Mouse (Mus musculus): Measurements from ENCODE around the gene Rgcc.
A peak's percentile ranks its signal among the peaks of the same experiment; 100 is the strongest.

Gene Rgcc

DNA sequence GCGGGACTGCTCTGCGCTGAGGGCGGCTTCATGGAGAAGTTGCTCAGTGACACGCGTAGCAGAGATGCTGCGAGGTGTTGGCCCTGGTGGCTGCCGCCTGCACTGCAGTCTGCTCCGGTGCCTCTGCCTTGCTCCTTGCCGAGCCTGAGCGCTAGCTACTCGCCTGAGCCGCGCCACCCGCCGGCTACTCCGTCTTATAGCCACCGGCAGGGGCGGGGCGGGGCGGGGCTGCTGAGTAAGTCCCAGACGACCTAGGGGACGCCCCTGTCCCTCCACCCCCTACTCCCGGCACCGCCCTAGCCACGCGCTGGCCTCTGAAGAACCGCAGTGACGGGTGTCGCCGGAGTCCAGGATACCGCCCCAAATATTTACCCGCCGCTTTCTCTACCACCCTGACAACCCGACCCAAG is at the start of gene Rgcc:
Gene Rgcc (minus strand): TSS at position 180 of the 410 bp plus-strand sequence.
- DNase-seq (ENCODE audit: extremely low spot score), result peak; percentile 95

DNA sequence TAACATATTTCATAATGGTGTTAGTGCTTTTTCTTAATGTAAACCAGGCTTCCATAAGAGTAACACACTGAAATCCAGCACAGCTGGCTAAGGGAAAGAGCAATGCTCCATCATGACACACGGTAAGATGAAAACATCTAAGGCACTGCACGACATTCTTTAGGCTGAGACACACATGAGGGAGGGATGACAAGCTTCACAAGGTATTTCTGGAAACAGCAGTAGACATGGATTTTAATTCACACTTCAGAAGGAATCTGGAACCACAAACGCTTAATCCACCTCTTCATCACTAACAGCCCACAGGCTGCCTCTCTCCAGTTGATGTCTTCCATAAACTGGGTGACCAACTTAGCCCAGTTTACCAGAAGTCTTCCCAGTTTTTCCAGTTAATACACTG is 44.9 kb upstream of the Rgcc start:
- DNase-seq (ENCODE audit: extremely low spot score), result no peak

DNA sequence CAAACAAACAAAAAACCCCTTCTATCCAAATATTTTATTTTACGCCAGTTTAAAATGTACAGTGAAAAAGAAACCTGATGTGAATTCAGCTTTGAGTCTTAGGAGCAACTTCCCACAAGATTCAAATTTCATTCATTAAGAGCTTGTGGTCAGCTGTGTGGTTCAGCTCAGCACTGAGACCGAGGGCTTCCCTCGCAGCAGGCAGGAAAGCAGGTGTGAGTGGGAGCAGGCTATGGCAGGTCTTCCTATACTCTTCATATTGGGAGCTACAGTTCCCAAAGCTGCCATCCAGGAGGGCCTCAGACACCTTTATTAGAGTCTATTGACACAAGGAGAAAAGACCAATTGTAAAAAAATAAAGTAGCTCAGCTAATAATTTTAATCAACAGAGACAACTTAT is 34.2 kb upstream of the Rgcc start:
- DNase-seq (ENCODE audit: extremely low spot score), result no peak

DNA sequence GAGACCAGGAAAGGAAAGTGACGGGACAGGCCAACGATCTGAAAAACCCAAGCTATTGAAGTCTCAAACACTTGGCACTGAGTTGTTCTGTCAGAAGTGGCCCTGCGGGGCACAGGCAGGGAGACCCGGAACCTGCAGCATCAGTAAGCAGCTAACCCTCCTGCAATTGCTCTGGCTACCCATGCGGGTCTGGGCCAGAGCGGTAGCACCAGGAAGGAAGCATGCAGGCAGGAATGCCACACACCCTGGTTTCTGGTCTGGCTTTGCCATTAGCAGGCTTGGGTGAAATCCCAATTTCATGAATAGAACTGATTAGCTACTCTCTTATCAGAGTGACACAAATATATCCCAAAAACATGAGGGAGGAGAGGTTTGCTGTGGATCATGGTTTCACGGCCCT is 30.5 kb upstream of the Rgcc start:
- DNase-seq (ENCODE audit: extremely low spot score), result no peak

DNA sequence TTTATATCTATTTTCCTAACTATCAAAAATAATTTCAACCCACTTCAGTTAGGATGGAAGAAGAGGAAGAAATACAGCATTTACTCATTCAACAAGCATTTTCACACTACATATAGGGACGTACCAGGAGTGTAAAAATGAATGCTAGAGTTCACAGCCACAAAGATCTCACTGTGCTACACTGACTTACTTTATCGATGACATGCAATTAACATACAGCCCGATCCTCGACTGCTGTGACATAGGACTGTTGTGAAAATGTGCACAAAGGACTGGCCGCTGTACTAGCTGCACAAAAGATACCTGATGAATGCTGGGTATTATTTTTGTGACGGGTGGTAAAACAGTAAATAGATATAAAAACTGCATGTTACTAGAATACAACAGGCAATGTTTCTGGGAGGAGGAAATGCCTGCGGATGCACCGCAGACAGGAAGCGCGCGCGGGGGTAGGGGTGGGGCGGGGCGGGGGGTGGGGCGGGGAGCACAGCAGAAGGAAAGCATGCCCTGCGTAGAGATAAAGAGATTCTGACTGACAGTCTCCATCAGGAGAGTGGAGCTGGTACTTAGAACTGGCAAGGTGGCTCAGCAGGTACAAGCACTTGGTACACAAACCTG is 29.6 kb upstream of the Rgcc start:
- no peak for DNase-seq (ENCODE audit: extremely low spot score)

DNA sequence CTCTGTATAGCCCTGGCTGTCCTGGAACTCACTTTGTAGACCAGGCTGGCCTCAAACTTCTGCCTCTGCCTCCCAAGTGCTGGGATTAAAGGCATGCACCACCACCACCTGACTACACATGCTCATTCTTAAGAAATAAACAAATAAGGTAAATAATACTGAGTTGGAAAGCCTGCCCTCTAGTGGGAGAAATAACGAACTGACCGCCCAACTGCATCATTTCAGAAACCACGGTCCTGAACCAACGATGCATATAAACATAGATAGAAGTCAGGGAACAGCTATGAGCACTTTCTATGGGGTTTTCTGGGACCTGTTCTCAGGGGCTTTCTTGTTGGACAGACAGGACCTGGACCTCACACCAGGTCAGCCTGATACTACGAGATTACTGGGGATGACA is 25.6 kb upstream of the Rgcc start:
- DNase-seq (ENCODE audit: extremely low spot score), result peak; percentile 29

DNA sequence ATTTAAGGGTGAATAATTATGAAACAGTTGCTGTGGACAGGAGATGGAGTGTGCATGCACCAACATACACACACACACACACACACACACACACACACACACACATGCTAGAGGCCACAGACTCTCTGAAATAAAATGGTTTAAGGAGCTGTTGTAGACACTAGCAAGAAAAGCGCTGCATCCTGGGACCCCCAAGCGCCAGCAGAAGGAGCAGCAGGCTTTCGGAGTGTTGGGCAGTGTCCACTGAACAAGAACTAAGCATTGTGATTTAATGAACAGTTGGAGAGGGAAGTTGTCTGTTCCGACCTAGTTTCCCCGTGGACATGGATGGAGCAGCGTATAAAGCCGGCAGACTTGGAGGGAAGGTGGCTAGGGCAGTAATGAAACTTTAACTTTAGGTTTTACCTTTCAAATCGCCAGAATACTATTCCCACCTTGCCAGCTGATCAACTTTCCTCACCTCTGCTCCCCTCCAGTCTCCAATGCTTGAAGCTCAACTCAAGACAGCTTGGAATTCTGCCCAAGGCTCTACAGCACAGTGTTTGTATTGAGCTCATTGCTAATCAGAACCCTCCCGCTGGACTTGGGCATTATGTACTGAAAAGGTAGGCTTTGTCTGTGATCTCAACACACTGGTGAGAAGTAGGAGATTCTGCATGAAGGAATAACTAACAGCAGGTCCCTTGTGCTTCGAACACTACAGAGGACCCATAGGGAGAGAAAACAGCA is 22.8 kb upstream of the Rgcc start:
- no peak for DNase-seq (ENCODE audit: extremely low spot score)

DNA sequence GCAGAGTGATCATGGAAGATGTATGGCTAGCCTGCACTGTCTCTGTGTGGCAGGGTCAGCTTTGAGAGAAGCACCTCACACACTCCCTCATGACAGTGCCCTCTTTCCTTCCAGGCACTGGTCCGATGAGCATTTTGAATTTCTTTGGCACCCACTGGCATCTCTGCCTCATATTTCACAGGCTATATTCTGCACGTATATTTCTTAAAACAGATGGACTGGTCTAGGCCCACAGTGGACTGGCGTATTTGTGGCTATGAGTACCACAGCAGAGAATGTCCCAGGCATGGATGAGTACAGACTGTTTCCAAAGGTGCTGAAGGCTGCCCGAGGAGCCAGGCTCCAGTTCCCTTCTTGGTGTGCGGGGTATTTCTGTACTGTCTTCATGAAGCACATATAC is 20.4 kb upstream of the Rgcc start:
- no peak for DNase-seq (ENCODE audit: extremely low spot score)

DNA sequence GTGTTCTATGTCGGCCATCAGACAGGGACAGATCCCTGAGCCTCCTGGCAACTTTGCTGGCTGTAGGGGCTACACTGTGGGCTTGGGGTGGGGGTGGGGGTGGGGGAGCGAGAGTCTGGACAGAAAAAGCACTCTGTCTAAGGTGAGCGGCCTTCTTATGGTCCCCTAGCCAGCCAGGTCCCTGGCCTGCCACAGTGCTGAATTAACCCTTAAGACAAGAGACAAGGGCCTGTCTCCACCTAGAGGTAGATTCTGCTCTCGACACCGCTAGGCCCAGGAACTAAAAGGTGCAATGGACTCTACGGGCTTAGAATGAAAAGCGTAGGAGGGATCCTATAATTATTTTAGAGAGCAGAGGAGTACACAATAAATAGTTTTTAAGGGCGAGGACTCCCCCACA is 19.7 kb upstream of the Rgcc start:
- no peak for DNase-seq (ENCODE audit: extremely low spot score)

DNA sequence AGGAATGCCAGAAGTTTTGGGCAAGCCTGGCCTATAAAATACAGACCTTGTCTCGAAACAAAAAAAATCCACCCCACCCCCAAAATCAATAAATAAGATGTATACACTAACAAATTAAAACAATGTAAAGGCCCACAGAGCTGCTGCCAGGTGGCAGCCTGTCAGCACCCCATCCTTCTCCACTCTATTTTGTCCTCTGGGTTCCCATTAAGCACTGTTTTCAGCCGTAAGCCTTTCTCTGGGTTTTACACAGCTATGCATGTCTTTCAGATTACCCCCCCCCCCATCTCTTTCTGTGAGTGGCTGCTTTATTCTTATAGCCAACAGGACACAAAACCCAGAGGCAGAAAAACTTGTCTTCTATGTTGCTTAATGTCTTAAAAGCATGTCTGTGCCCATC is 16.2 kb upstream of the Rgcc start:
- no peak for DNase-seq (ENCODE audit: extremely low spot score)

DNA sequence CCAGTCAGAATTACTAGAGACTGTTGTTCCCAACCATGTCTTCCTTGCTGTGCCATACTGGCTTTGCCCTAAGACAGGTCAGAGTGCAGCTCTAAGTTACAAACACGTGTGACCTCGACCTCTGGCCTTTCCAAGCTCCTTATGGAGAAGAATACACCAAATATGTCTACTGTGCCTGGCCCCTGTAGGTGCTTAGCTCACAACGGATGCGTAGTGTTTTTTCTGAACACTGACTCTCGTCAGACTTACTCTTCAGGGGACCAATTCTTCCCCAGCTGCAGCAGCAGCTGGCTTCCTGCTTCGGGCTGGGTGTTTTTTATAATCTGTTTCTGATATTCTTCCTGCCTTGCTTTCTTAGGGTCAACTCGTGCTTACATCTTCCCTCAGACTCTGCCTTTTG is 14.4 kb upstream of the Rgcc start:
- DNase-seq (ENCODE audit: extremely low spot score), result no peak

DNA sequence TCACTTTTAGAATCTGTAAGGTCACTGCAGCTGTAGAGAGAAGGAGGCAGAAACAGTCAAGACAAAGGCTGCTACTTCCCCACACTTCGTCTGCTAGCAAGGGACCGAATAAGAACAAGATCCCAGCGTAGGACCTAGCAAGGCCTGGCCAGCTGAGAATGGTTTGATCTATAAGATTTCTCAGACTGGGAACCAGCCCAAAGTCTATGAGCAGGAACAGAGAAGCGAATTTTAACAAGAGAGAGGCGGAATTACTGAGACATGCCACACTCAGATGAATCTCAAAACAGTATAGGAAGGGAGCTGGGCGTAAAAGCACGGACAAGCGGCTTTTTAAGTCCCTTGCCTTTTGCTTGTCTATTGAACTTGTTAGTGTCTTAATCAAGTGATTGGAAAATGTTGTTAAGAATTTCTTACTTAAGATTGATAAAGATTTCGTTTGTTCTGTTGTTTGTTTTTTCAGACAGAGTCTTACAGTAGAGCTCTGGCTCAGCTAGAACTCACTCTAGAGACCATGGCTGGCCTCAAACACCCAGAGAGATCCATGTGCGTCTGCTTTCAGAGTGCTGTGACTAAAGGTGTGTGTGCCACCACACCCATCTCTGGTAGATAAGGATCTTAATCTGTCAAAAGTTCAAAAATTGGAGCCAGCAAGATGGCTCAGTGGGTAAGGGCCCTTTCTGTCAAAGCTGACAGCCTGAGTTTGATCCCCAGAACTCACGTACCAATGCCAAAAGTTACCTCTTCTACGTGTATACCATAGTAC is 13.0 kb upstream of the Rgcc start:
- no peak for DNase-seq (ENCODE audit: extremely low spot score)

DNA sequence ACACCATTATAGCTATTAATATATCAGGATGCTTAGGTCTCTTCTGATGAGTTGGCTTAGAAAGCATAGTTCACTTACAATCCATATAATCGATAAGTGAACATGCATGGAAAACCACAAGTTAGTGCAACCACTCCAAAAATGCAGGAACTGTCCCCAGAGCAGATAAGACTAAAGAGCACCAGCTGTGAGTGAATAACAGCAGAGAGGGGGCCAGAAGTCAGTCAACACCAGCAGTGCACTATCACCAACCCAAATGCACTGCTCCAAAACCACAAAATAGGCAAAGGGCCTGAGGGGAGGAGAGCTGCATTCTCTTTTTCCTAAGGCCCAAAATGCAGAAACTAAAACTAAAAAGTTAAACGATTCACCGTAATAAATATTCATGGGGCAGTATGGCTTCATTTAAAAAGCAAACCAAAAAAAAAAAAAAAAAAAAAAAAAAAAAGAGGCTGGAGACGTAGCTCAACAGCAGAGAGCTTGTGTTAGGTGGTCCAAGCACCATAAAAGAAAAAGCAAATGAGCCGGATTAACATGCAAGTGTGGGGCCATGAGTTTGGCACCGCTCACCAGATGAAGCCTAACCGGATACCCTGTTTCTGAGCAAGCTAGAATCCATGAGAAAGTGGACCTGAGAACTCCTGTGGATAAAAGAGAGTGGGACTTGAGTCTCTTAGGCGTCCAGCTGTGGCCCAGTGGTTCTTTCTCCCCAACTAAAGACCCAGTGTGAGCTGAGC is 12.2 kb upstream of the Rgcc start:
- DNase-seq (ENCODE audit: extremely low spot score), result no peak

DNA sequence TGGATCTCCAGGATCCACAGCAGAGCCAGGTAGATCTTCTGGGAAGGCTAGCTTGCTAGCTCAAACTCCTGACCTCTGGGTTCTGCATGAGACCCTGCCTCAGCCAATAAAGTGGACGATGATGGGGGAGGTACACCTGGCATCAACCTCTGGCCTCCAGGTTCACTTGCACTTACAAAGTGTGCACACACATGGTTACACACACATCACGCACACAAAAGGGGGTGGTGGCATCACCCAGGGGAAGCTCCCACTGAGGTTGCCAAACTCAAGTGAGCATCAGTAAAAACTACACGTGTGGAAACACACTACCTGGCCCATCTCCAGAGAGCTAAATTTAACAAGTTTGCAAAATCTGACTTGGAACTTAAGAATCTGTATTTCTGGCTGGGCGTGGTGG is 11.3 kb upstream of the Rgcc start:
- DNase-seq (ENCODE audit: extremely low spot score), result no peak

DNA sequence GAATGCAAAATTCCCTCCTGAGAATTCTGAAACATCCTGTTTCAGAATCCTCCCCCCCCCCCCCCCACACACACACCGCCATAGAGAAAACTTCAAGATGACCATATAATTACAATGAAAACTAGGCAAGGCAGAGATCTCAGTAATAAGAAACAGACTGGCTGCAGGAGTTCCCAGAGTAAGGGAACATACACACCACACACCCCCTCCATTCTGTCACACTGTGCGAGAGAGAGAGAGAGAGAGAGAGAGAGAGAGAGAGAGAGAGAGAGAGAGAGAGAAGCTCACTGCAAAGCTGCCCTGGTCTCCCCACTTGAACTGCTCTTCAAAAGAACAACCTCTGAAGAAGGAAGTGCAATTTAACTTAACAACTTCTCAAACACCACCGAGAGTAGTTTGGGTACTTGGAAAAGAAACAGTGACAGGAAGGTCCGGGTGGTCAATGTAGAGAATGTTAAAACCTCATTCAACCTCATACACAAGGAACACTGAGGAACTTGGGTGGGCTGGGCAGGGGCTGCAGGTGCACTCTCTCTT is 10.5 kb upstream of the Rgcc start:
- no peak for DNase-seq (ENCODE audit: extremely low spot score)

DNA sequence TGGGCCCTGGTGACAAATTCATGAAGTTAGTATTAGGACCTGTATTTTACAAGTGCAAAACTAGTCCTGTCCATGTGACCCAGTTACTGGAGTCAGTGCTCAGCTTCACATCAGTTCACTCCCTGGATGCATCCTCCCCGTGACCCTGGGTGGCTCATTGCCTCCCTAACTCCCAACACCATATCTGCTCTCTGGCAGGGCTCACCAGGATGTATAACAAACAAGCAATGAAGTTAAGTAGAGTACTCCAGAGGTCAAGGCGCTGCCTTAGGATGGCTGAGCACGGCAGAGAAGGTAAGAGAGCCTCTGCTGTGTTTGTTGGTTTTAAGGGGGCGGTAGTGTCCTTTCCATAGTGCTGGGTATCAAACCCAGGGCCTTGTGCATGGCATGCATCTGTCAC is 7.7 kb upstream of the Rgcc start:
- DNase-seq (ENCODE audit: extremely low spot score), result no peak

DNA sequence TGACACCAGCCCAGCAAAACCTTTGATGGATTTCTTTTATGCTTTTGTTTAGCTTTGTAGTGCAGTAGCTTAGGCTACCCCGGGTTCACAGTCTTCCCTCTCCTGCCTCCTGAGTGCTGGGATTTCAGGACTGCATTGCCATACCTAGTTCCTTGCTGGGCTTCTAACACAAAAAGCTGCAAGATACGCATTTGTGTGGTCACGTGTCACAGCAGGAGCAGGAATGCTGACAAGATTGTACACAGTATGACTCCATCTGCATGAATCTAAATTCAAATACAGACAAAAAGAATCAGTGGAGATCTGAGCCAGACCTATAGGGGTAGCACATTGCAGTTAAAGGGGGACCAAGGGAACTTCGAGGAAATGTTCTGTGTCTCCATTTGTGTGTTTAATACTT is 6.9 kb upstream of the Rgcc start:
- no peak for DNase-seq (ENCODE audit: extremely low spot score)

DNA sequence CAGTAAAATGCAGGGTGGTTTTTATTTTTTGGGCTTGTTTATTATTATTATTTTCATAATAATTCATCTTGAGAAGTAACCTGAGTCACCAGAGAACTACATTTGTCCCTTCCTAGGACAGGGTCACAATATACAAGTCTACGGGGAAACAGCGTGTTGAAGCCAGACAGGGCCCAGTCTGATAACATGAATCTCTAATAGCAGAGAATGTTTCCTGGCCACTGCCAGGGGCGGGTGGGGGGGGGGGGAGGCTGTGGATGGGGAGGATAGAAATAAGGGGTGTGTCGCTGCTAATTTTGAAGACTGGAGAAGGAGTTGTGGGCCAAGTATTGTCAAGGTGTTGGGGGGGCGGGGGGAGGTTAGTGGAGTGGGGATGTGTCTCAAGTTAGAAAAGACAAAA is 6.5 kb upstream of the Rgcc start:
- DNase-seq (ENCODE audit: extremely low spot score), result no peak

DNA sequence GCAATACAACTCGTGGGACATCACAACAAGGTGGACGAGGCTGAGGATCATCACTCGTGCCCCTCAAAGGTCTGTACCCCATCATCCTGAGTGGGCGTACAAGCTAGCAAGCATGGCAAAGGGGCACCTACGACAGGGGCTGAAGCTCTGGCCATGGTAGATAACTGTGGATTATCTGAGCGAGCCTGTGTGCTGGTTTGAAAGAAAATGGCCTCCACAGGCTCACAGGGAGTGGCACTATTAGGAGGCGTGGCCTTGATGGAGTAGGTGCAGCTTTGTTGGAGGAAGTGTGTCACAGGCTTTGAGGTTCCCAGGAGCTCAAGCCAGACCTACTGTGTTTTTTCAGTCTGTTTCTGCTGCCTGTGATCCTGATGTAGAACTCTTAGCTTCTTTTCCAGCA is 5.7 kb upstream of the Rgcc start:
- DNase-seq (ENCODE audit: extremely low spot score), result no peak

DNA sequence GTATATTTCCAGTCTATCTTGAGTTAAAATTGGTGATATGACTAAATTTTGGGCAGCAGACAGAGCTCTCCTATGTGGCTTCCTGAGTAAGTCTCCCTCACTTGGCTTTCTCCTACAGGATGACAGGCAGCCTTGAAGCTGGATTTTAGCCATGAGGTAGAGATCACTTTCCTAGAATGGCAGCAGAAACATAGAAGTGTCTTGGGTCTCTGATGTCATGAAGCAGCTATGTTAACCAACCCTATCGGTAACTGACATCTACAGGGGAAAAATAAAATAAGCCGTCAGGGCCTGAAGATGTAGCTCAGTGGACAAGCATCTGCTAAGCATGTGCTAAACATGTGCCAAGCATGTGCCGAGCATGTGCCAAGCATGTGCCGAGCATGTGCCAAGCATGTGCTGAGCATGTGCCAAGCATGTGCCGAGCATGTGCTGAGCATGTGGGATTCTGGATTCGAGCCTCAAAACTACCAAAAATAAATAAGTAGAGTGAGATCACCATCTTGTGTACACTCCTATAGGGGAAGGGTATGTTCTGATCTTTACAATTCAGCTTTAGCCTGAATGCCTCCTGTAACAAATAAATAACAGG is 3.5 kb upstream of the Rgcc start:
- no peak for DNase-seq (ENCODE audit: extremely low spot score)

DNA sequence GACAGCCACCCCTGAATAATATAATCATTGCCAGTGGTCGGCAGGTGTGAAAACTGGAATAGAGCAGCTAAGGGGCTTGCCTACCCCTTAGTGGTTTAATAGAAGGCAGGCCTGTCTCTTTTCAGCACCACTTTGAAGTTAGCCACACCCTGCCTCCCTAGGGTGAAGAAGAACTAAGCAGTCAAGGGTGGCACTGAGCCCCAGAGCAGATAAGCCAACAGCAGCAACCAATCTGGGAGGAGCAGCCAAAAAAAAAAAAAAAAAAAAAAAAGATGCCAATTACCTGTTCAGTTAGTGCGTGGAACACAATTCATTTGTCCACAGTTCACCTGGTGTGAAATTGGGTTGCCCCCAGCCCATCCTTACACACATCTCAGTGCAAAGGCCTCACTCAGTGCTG is 1.7 kb upstream of the Rgcc start:
- DNase-seq (ENCODE audit: extremely low spot score), result no peak

Measured in embryo, embryonic 9.5 days (tissue).